Comparison of ENCODE assay signal across 8 mouse cellular contexts in the genomic region with DNA sequence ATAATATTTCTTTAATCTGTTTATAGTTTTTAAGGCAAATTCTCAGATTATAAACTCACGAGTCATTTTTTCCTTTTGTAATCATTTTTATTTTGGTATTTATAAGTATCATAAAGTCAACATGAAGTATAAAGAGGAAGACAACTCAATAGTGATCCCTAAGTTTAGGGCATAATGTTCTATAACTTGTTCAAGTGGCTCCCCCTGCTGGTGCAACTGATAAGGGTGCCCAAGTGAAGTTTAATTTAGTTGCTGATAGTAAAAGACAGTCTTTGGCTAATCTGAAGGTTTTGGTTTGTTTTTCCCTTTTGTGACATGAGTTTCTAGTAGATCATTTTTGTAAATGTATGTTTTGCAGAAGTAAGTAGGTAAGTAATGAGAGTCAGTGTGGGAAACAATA. TPM values are rescaled to one million over a fixed set of nuclear protein-coding genes. Genes with fewer than 3 reads are reported as not detected.
DNase-seq lines count a peak whose midpoint lies in the region; TF ChIP-seq lines count a peak whose summit lies in the region.
"Had no signal": no experiment of that assay in that cellular context is flagged by ENCODE, and none has a peak within 500 bp of the region (broad histone marks: within the 10 kb centered on the region; RNA-seq: fewer than 3 reads in every experiment).

No protein-coding gene starts in this region.

- TF ChIP-seq RAD21 in CH12.LX (IDR thresholded peaks at IDR 0.05; ENCODE audit: low read depth, low read length) = peak; percentile 86

- in situ Hi-C loops in CH12.LX (cut with MboI; ENCODE audit: low pct_ligation_motif_present, low pct_unique_long_range_greater_than_20kb, low sequenced_read_pairs) = no loop called here

- no peak overlapping the region for H3K9ac ChIP-seq in CH12.LX (ENCODE audit: insufficient read depth, low read depth)
- H3K9ac ChIP-seq: limb, embryonic 15.5 days had no signal

- WGBS in spleen, adult 2 months = 51% methylated on average over 1 of the region's 1 CpGs

- no peaks in the 10 kb centered on the region for H3K27me3 ChIP-seq in CH12.LX (replicated peaks)
- H3K27me3 ChIP-seq in spleen, adult 2 months (ENCODE audit: control insufficient read depth, insufficient read depth, low read length) = no peaks in the 10 kb centered on the region
- H3K27me3 ChIP-seq: limb, embryonic 15.5 days had no signal

- dilution Hi-C loops in CH12.LX (cut with MboI; ENCODE audit: extremely low pct_ligation_motif_present, extremely low pct_unique_long_range_greater_than_20kb, low sequenced_read_pairs) = no loop called here

- peak; percentile 83 to 88 for DNase-seq in B cell, adult 2 months
- DNase-seq in CH12.LX (ENCODE audit: extremely low read depth) = peak; percentile 69
- peak; percentile 73 for DNase-seq in c-Kit-positive CD71-negative TER-119-negative erythroid progenitor cells, embryonic 14.5 days (ENCODE audit: low read depth)
- DNase-seq in frontal cortex, postnatal 10 days (ENCODE audit: low spot score in 2 of 2) = peak; percentile 25 to 59
- DNase-seq in layer of hippocampus, adult 11-12 months (ENCODE audit: low spot score) = peak; percentile 86
- DNase-seq in lung, postnatal 14 days = peak; percentile 89
- DNase-seq in spleen, adult 2 months (ENCODE audit: low read depth in 1 of 2, low spot score in 2 of 2) = peak; percentile 31 to 73

- no peak for TF ChIP-seq EP300 in CH12.LX (IDR thresholded peaks at IDR 0.05; ENCODE audit: low read length)

- H3K4me1 ChIP-seq in CH12.LX (ENCODE audit: control insufficient read depth in 1 of 2, insufficient read depth in 2 of 2) = no peaks in the 10 kb centered on the region
- H3K4me1 ChIP-seq in spleen, adult 2 months (ENCODE audit: control insufficient read depth, insufficient read depth, insufficient read length) = no peaks in the 10 kb centered on the region
- H3K4me1 ChIP-seq: limb, embryonic 15.5 days had no signal

- no peak overlapping the region for H3K4me3 ChIP-seq in CH12.LX (replicated peaks in 1 of 3; ENCODE audit: low read depth in 2 of 3, low read length in 2 of 3, poor library complexity in 1 of 3)
- no peak overlapping the region for H3K4me3 ChIP-seq in spleen, adult 2 months (ENCODE audit: extremely low read depth, insufficient read depth, insufficient read length)
- H3K4me3 ChIP-seq: limb, embryonic 15.5 days had no signal

- TF ChIP-seq CTCF in CH12.LX (conservative IDR thresholded peaks at IDR 0.05 in 1 of 2, IDR thresholded peaks at IDR 0.05 in 1 of 2; ENCODE audit: low read depth in 2 of 2, low read length in 2 of 2) = peak; percentile 24 to 83; a peak in 2 of 4 replicates
- TF ChIP-seq CTCF in spleen, adult 2 months (IDR thresholded peaks at IDR 0.05; ENCODE audit: extremely low read depth, insufficient read depth, insufficient read length, insufficient replicate concordance) = no peak

- TF ChIP-seq POLR2A in CH12.LX (IDR thresholded peaks at IDR 0.05; ENCODE audit: low read depth, low read length) = no peak
- no peak for TF ChIP-seq POLR2A in spleen, adult 2 months (IDR thresholded peaks at IDR 0.05; ENCODE audit: low read depth, low read length)

- H3K79me2 ChIP-seq in CH12.LX (replicated peaks; ENCODE audit: control insufficient read depth, extremely low read depth, insufficient read depth, poor library complexity, severe bottlenecking) = no peaks in the 10 kb centered on the region

- H3K4me2 ChIP-seq in CH12.LX (ENCODE audit: insufficient read depth, low read depth, poor library complexity, severe bottlenecking) = no peak overlapping the region
- H3K4me2 ChIP-seq: limb, embryonic 15.5 days had no signal

- peaks cover 10 to 41% of the 10 kb centered on the region in 2 experiments for H3K36me3 ChIP-seq in CH12.LX (replicated peaks in 1 of 2; ENCODE audit: control insufficient read depth in 1 of 2, insufficient read depth in 1 of 2, low read length in 1 of 2)
- peaks cover 13% of the 10 kb centered on the region for H3K36me3 ChIP-seq in spleen, adult 2 months (ENCODE audit: control insufficient read depth, insufficient read depth, low read length)

- no peaks in the 10 kb centered on the region for H3K9me3 ChIP-seq in CH12.LX (replicated peaks; ENCODE audit: low read length)
- H3K9me3 ChIP-seq: limb, embryonic 15.5 days had no signal

- no peak overlapping the region for H3K27ac ChIP-seq in CH12.LX (ENCODE audit: insufficient read depth, low read depth)
- no peak overlapping the region for H3K27ac ChIP-seq in spleen, adult 2 months (ENCODE audit: insufficient read depth, low read length)
- H3K27ac ChIP-seq: limb, embryonic 15.5 days had no signal

TF ChIP-seq in CH12.LX, 34 proteins besides CTCF, POLR2A, EP300 and RAD21:
- TF ChIP-seq HCFC1 (IDR thresholded peaks at IDR 0.05; ENCODE audit: low read depth, low read length) (no peak), SMC3 (IDR thresholded peaks at IDR 0.05; ENCODE audit: low read depth, low read length) (peak; percentile 60)

RNA-seq across cellular contexts. Expression of a gene that starts 55.8 kb away (rescaled TPM):
- total RNA-seq in CH12.LX (2012; rRNA removed) = 6.5 and 7.3 TPM in 2 replicates
- 6.9 and 7.6 TPM in 2 replicates for total RNA-seq in CH12.LX (2014; rRNA removed)
- 8.6 and 10.3 TPM in 2 replicates for polyA plus RNA-seq in CH12.LX (2012; ENCODE audit: insufficient read length, low read depth)
- polyA plus RNA-seq in spleen, adult 2 months (2012; rRNA removed) = 17.3 and 19.8 TPM in 2 replicates
